Mouse (Mus musculus) layer of hippocampus, postnatal 25 days (tissue): Measurements from ENCODE around the gene Nap1l1. TPM values are rescaled to one million over a fixed set of nuclear protein-coding genes. Genes with fewer than 3 reads are reported as not detected.

Source experiments
- DNase-seq, 2 experiments: peaks; one replicate each; pipeline ENCODE4 v3.0.0; 2022; ENCODE audit warnings: mixed read lengths in 2 of 2, low spot score in 1 of 2; ENCODE audit errors: extremely low spot score in 1 of 2
- total RNA-seq, 2 experiments: library from RNA; stranded (reverse); gene quantifications; 2 replicates each; pipeline ENCODE4 v1.2.3; 2021

The Nap1l1 gene
- total RNA-seq, 2 experiments from 2014 or later: 146 to 162 TPM

- no peak for DNase-seq
Observed at GRCm38 (mm10) chr10:111514282-111514885, 41.4 kb downstream of the Nap1l1 start.

- DNase-seq: no peak
Observed at GRCm38 (mm10) chr10:111515071-111516010, 42.3 kb downstream of the Nap1l1 start.

- DNase-seq: no peak
Observed at GRCm38 (mm10) chr10:111516172-111516588, 43.2 kb downstream of the Nap1l1 start.

- no peak for DNase-seq
Observed at GRCm38 (mm10) chr10:111516804-111517436, 43.9 kb downstream of the Nap1l1 start.

GRCm38 (mm10) chr10:111518350-111518749 lies 45.3 kb downstream of the Nap1l1 start:
- no peak for DNase-seq

- no peak for DNase-seq
Observed at GRCm38 (mm10) chr10:111519620-111520370, 46.8 kb downstream of the Nap1l1 start.

- DNase-seq: no peak
Observed at GRCm38 (mm10) chr10:111520621-111521020, 47.6 kb downstream of the Nap1l1 start.

GRCm38 (mm10) chr10:111521636-111522035 lies 48.6 kb downstream of the Nap1l1 start:
- no peak for DNase-seq

GRCm38 (mm10) chr10:111522230-111522629 lies 49.2 kb downstream of the Nap1l1 start:
- DNase-seq: no peak

- no peak for DNase-seq
Observed at GRCm38 (mm10) chr10:111523894-111524293, 50.9 kb downstream of the Nap1l1 start.

GRCm38 (mm10) chr10:111527057-111527456 lies 54.0 kb downstream of the Nap1l1 start:
- DNase-seq: no peak

- DNase-seq: no peak
Observed at GRCm38 (mm10) chr10:111527613-111528012, 54.6 kb downstream of the Nap1l1 start.

GRCm38 (mm10) chr10:111528283-111528682 lies 55.3 kb downstream of the Nap1l1 start:
- no peak for DNase-seq

GRCm38 (mm10) chr10:111530398-111530797 lies 57.4 kb downstream of the Nap1l1 start:
- no peak for DNase-seq

GRCm38 (mm10) chr10:111534691-111535090 lies 61.7 kb downstream of the Nap1l1 start:
- no peak for DNase-seq

GRCm38 (mm10) chr10:111537410-111537809 lies 64.4 kb downstream of the Nap1l1 start:
- no peak for DNase-seq

GRCm38 (mm10) chr10:111539724-111540324 lies 66.8 kb downstream of the Nap1l1 start:
- no peak for DNase-seq

- DNase-seq: no peak
Observed at GRCm38 (mm10) chr10:111540678-111541077, 67.7 kb downstream of the Nap1l1 start.

GRCm38 (mm10) chr10:111543106-111543505 lies 70.1 kb downstream of the Nap1l1 start:
- DNase-seq: no peak

GRCm38 (mm10) chr10:111543781-111544260 lies 70.8 kb downstream of the Nap1l1 start:
- no peak for DNase-seq
